Mouse (Mus musculus): ENCODE measurements around the gene Pdlim7.

Pdlim7 gene

DNA sequence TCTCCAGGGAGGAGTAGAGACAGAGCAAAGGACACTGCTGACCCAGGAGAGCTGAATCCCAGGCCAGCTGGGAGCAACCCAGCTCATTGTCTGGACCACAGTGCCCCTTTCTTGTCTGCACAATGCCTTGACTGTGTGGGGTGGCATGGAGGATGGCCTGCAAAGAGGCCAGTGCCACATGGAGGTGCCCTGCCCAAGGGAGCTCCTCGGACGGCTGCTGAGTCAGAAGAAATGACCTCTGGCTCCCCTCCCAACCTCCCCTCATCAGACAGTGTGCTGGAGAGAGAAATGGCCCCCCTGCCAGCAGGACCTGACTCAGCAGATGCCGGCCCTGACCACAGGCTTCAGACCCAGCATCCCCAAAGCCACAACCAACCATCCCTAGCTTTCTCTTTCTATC, 48.3 kb downstream of the Pdlim7 start:
- peak; percentile 91 for DNase-seq (ENCODE audit: low read depth, low spot score)

DNA sequence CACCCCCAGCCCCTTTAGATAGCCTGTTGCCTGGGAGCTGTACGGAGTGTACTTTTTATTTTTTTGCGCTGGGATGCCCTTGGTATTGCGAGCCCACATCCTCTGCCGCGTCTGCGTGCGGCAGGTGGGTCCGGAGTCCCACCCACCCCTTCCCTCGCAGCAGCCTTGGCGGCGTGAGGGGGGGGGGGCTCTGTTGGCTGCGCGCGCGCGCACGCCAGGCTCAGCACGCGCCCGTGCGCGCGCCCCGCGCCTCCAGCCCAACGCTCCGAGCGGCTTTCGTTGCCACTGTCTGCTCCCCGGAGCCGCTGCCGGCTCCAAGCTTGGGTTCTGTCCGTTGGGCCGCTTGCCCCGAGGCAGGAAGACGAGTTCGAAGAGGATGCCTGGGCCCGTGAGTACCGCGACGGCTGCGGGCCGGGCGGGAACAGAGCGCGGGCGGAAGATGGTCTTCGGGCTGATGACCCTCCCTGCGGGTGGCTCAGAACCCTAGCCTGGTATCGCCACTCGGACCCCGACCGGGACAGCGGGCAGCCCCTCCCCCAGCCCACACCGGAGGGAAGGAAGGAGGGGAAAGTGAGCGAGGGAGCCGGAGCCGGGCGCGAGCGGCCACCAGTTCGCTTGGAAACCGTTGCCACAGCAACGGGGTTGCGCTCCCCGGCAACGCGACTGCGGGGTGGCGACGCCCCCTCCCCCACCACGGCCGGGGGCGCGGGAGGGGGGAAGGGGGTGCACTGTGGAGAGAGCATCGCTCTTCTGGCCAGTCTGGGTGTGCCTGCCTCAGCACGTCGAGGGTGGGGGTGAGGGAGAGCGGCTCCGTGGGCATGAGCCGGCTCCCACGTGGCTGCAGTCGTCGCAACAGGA, 49.2 kb downstream of the Pdlim7 start, which contains the start of gene Prr7:
TSS of gene Prr7 (plus strand) at position 241 of the 858 bp plus-strand sequence.
- no peak for DNase-seq (ENCODE audit: low read depth, low spot score)

DNA sequence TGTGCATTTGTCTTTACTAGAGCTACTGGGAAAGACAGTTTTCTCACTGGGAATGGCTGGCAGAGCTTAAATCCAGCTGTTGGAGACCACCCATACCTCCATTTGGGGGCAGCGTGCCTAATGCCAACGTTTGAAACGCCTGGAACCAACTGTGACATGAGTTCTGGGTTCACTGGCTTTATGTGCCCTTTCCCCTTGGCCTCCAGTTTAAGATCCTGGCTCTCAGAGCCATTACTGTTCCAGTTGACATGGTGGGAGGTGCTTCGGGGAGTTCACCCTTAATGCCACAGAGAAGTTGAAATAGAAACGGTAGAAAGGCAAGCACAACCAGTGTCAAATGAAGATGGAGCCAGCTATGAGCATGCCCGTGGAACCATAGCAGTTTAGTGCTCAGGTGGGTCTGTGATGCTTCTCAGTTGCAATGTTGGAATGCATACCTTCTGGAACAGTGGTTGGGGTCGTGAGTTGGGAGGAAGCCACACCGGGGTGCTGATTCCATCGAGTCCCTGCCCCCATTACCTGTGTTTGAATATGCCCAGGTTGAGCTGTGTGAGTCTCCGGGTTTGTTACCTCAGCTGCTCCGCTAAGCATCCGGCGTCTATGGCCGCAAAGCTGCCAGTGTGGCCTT, 50.0 kb downstream of the Pdlim7 start:
- DNase-seq (ENCODE audit: low read depth, low spot score): no peak

DNA sequence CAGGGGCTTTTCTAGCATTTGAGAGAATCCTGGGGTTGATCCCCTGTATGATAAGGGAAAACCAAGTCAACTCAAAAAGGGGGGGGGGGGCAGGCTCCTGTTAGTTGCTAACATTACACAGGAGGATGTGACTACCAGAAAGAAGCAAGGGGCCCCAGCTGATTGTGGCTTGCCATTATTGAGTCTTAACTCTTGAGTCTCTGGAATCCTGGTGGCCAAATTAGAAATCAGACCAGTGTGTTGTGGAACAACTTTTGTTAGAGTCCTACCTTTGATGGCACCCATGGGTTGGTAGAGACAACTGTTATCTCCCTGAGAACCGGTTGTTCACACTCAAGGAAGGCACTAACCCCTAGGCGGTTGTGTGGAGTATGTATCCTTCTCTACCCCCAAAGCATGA, 50.5 kb downstream of the Pdlim7 start:
- DNase-seq (ENCODE audit: low read depth, low spot score): no peak

DNA sequence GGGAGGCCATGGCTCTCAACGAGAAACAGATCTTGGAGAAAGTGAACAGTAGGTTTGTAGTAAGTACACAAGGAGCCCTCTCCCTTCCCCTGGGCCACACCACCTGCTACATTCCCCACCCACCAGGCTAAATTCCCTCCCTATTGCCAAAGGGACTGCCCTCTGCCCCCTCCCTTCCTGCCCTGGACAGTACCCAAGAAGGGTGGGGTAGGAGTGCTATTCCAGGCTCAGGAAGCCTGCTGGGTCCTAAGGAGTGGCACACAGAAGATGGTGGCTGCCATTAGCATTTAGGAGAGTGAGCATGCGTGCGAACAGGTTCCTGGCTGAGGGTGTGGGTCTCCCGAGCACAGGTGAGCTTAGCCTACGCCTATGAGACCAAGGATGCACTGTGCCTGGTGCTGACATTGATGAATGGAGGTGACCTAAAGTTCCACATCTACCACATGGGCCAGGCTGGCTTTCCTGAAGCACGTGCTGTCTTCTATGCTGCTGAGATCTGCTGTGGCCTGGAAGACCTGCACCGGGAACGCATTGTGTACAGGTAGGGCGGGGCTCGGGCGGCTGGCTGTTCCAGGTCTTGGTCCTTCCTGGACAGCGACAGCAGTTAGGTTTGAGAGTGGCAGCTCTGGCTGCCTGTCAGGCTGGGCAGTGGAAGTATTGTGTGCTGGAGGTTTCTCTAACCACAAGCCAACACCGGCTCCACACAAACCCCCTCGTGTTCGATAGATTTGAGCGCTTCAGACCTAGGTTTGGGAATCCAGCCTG, 61.5 kb downstream of the Pdlim7 start:
- no peak for DNase-seq (ENCODE audit: low read depth, low spot score)

DNA sequence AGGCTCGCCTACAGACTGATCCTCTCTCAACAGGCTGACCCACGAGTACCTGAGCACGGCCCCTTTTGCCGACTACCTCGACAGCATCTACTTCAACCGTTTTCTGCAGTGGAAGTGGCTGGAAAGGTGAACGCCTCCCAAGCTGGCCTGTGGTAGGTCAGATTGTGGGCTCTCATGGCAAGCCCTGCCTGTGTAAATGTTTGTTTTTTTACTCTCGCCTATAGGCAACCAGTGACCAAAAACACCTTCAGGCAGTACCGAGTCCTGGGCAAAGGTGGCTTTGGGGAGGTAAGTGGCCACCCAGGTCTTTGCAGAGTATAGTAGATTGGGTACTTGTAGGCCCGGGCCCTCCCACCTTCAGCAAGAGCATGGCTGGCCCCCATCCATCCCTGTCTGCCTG, 62.2 kb downstream of the Pdlim7 start:
- DNase-seq (ENCODE audit: low read depth, low spot score): no peak

DNA sequence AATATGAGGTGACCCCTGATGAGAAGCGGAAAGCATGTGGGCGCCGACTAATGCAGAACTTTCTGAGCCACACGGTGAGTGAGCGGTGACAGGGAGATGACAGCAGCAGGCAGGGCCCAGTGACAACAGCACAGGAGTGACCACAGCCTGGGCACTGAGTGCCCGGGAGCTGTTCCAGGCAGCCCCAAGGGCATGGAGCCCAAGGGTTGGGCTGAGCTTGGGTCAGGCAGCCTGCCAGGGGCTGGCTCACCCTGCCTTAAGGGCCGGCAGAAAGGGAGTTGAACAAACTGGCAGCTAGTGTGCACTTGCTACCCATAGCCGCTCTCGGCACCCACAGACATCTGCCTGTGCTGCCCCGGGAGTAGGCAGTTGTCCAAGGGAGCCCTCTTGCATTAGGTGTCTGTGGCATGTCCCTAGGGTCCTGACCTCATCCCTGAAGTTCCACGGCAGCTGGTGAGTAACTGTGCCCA, 62.9 kb downstream of the Pdlim7 start:
- peak; percentile 82 for DNase-seq (ENCODE audit: low read depth, low spot score)

DNA sequence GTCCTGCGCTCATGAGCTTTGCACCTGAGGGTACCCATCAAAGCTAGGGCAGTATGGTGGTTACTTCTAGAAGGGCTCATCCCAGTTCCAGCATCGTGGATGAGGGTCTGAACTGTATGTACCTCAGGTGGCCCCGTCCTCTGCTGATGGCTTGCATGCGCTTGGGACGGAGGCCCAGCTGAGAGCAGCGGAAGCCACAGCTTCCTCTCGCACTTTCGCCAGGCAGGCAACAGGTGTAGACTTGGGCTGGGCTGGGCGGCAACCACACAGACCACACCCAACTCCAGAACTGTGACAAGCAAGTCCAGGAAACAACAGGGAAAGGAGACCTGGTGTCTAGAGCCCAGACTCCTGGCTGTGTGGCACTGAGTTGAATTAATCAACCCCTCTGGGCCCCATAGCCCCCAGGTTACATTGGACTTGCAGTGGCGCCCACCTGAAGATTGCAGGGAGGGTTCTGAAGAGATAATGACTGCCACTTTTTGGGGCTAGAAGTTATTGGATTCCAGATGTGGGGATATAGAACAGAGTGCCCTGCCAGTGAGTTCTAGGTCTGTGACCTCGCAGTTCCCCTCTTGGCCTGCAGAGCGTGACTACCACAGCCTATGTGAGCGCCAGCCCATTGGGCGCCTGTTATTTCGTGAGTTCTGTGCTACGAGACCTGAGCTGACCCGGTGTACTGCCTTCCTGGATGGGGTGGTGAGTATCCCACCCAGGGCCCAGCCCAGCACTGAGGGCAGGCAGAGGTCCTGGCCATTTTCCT, 63.6 kb downstream of the Pdlim7 start:
- peak; percentile 51 for DNase-seq (ENCODE audit: low read depth, low spot score)

DNA sequence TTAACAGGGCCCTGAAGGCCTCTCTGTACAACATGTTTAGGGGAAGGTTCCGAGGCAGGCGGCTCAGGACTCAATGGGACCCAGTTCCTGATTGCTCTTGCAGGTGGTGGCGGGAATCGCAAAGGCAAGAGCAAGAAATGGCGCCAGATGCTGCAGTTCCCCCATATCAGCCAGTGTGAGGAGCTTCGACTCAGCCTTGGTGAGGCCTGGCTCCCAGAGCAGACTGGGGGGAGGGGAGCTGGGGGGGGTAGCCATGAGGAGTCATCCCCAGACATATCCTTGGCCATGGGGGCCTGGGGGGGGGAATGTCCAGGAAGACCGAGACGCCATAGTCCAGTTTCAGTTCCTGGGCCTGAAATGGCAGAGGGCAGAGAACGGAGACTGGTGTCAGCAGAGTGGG, 64.3 kb downstream of the Pdlim7 start:
- DNase-seq (ENCODE audit: low read depth, low spot score): no peak

DNA sequence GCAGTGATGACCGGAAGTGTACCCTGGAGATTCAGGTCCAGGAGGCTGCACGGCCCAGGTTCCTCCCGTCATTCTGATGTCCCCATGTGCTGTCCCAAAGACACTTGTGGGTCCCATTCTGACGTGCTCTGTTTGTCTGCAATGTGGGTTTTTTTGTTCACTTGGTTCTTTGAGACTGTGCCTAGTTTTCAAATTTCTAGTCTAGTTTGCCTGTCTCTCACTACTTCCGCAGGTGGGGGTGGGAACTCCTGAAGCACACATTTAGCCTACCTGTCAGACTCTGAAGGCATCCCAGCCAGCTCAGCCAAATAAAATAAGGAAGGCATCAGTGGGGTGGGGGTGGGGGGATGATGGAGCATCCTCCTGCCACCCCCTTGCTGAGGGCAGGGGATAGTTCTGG, 65.3 kb downstream of the Pdlim7 start:
- DNase-seq (ENCODE audit: low read depth, low spot score): no peak

DNA sequence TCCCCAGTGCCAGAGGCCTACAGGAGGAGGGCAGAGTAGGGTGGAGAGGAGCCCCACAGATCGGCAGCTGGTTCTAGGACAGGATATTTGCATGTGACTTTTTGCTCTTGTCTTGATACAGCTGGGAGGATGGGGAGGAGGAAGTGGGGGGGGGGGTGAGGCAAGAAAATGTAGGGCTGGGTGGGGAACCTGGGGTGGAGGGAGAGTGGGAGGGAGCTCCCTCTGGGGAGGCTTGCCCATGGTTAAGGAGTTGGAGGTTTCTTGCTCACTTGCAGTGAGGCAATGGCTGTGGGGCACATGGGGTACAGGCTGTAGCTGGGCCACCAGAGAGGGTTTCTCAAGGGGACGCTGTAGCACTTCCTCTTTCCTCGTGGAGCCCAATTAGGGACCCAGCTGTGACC, 65.9 kb downstream of the Pdlim7 start:
- DNase-seq (ENCODE audit: low read depth, low spot score): no peak

DNA sequence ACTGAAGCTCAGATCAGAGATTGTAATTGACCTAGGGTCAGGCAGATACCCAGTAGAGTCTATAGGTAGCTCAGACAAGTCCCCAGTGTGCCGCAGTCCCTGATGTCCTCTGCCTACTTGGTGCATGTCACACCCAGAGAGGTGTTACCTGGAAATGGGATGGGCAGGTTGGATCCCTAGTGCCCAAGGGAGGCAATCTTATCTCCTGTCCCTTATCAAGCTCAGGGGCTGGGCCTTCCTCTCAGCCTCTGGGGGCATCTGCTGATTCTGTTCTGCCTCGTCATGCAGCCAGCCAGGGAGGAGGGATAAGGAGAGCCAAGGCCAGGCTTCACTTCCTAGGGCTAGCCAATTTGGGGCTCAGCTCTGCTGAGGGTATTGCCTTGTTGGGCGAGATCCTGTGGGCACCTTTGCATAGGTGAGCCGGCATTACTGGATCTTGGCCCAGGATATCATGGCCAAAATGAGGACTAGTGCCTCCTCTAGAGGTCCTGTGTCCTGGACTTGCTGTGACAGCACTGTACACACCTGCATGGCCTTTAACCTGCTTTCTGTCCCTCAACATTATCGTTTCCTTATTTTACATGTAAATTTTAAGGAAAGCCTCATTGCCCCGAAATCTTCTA, 66.9 kb downstream of the Pdlim7 start:
- DNase-seq (ENCODE audit: low read depth, low spot score): no peak

Measured in 3T3-L1 (cell line).